9 mouse cellular contexts compared by ENCODE assay signal in genomic region chr17:36726046-36726445, GRCm38 (mm10). TPM values are rescaled to one million over a fixed set of nuclear protein-coding genes. Genes with fewer than 3 reads are reported as not detected.
A peak's percentile ranks its signal among the peaks of the same experiment; 100 is the strongest.
DNase-seq lines count a peak whose midpoint lies in the region; ATAC-seq and TF ChIP-seq lines count a peak whose summit lies in the region.
"Had no signal": no experiment of that assay in that cellular context is flagged by ENCODE, and none has a peak within 500 bp of the region (broad histone marks: within the 10 kb centered on the region; RNA-seq: fewer than 3 reads in every experiment).

No protein-coding gene starts in this region.

- no peaks in the 10 kb centered on the region for H3K27me3 ChIP-seq in forebrain, embryonic 14.5 days (replicated peaks; ENCODE audit: control insufficient read depth, insufficient read depth, low read length)
- no peaks in the 10 kb centered on the region for H3K27me3 ChIP-seq in forebrain, embryonic 12.5 days
- H3K27me3 ChIP-seq in midbrain, embryonic 14.5 days (ENCODE audit: control insufficient read depth, insufficient read depth, low read length), result no peaks in the 10 kb centered on the region
- no peaks in the 10 kb centered on the region for H3K27me3 ChIP-seq in midbrain, embryonic 13.5 days
- no peaks in the 10 kb centered on the region for H3K27me3 ChIP-seq in stomach, postnatal 0 days (ENCODE audit: control insufficient read depth, insufficient read depth, low read length)
- H3K27me3 ChIP-seq in forebrain, embryonic 11.5 days (ENCODE audit: control insufficient read depth, insufficient read depth, low read length), result no peaks in the 10 kb centered on the region

- no peaks in the 10 kb centered on the region for H3K9me3 ChIP-seq in forebrain, embryonic 14.5 days (replicated peaks; ENCODE audit: control insufficient read depth, low read length)
- no peaks in the 10 kb centered on the region for H3K9me3 ChIP-seq in forebrain, embryonic 12.5 days
- no peaks in the 10 kb centered on the region for H3K9me3 ChIP-seq in midbrain, embryonic 14.5 days (ENCODE audit: control insufficient read depth, low read length)
- no peaks in the 10 kb centered on the region for H3K9me3 ChIP-seq in midbrain, embryonic 13.5 days
- H3K9me3 ChIP-seq in stomach, postnatal 0 days (ENCODE audit: control insufficient read depth, low read length), result no peaks in the 10 kb centered on the region
- no peaks in the 10 kb centered on the region for H3K9me3 ChIP-seq in forebrain, embryonic 11.5 days (ENCODE audit: control insufficient read depth, low read length)

- H3K27ac ChIP-seq in forebrain, embryonic 14.5 days (ENCODE audit: low read depth, low read length), result no peak overlapping the region
- no peak overlapping the region for H3K27ac ChIP-seq in forebrain, embryonic 12.5 days
- H3K27ac ChIP-seq in midbrain, embryonic 14.5 days (replicated peaks; ENCODE audit: low read depth, low read length), result no peak overlapping the region
- no peak overlapping the region for H3K27ac ChIP-seq in midbrain, embryonic 13.5 days
- no peak overlapping the region for H3K27ac ChIP-seq in stomach, postnatal 0 days (replicated peaks)
- H3K27ac ChIP-seq in forebrain, embryonic 11.5 days (ENCODE audit: low read depth, low read length), result no peak overlapping the region

- H3K4me3 ChIP-seq in forebrain, embryonic 14.5 days (ENCODE audit: low read depth, low read length), result no peak overlapping the region
- no peak overlapping the region for H3K4me3 ChIP-seq in forebrain, embryonic 12.5 days (replicated peaks)
- no peak overlapping the region for H3K4me3 ChIP-seq in midbrain, embryonic 14.5 days (replicated peaks; ENCODE audit: low read depth, low read length)
- no peak overlapping the region for H3K4me3 ChIP-seq in midbrain, embryonic 13.5 days (replicated peaks)
- no peak overlapping the region for H3K4me3 ChIP-seq in stomach, postnatal 0 days (ENCODE audit: low read depth, low read length)
- H3K4me3 ChIP-seq in forebrain, embryonic 11.5 days (ENCODE audit: low read depth, low read length), result no peak overlapping the region

- H3K9ac ChIP-seq in forebrain, embryonic 14.5 days (ENCODE audit: low read length), result no peak overlapping the region
- H3K9ac ChIP-seq in forebrain, embryonic 12.5 days, result no peak overlapping the region
- no peak overlapping the region for H3K9ac ChIP-seq in midbrain, embryonic 14.5 days (replicated peaks; ENCODE audit: low read length)
- no peak overlapping the region for H3K9ac ChIP-seq in midbrain, embryonic 13.5 days (replicated peaks)
- H3K9ac ChIP-seq in stomach, postnatal 0 days (ENCODE audit: low read length), result no peak overlapping the region
- H3K9ac ChIP-seq in forebrain, embryonic 11.5 days (ENCODE audit: low read length), result no peak overlapping the region

- no peak for ATAC-seq in forebrain, embryonic 14.5 days
- ATAC-seq in forebrain, embryonic 12.5 days (ENCODE audit: low FRiP score), result no peak
- no peak for ATAC-seq in midbrain, embryonic 14.5 days (ENCODE audit: low FRiP score, low TSS enrichment)
- no peak for ATAC-seq in midbrain, embryonic 13.5 days
- peak; percentile 46 for ATAC-seq in granulocyte monocyte progenitor cell, adult 5-6 weeks (replicated peaks; ENCODE audit: poor library complexity, severe bottlenecking)
- no peak for ATAC-seq in stomach, postnatal 0 days (ENCODE audit: low FRiP score, low TSS enrichment)
- ATAC-seq in forebrain, embryonic 11.5 days (replicated peaks; ENCODE audit: low FRiP score), result no peak

- peak; percentile 32 for DNase-seq in forebrain, embryonic 14.5 days (ENCODE audit: low spot score)
- DNase-seq in midbrain, embryonic 14.5 days, result peak; percentile 73
- no peak for DNase-seq in stomach, postnatal 0 days (ENCODE audit: low spot score)
- no peak for DNase-seq in gastrocnemius, adult 18-20 months (ENCODE audit: low spot score)
- DNase-seq in forebrain, embryonic 11.5 days (ENCODE audit: low spot score), result no peak

- WGBS in forebrain, embryonic 14.5 days, result 29% methylated on average over 2 of the region's 2 CpGs
- 25% methylated on average over 2 of the region's 2 CpGs for WGBS in forebrain, embryonic 12.5 days
- 24% methylated on average over 2 of the region's 2 CpGs for WGBS in midbrain, embryonic 14.5 days
- WGBS in midbrain, embryonic 13.5 days, result 17% methylated on average over 2 of the region's 2 CpGs
- WGBS in stomach, postnatal 0 days, result 13% methylated on average over 2 of the region's 2 CpGs
- WGBS in forebrain, embryonic 11.5 days, result 28% methylated on average over 2 of the region's 2 CpGs

- H3K4me2 ChIP-seq in forebrain, embryonic 14.5 days (ENCODE audit: low read length), result no peak overlapping the region
- H3K4me2 ChIP-seq in forebrain, embryonic 12.5 days, result no peak overlapping the region
- H3K4me2 ChIP-seq in midbrain, embryonic 14.5 days (ENCODE audit: low read length), result no peak overlapping the region
- no peak overlapping the region for H3K4me2 ChIP-seq in midbrain, embryonic 13.5 days (replicated peaks)
- no peak overlapping the region for H3K4me2 ChIP-seq in stomach, postnatal 0 days (replicated peaks; ENCODE audit: low read depth)
- no peak overlapping the region for H3K4me2 ChIP-seq in forebrain, embryonic 11.5 days (ENCODE audit: low read depth, low read length, severe bottlenecking)

- no peaks in the 10 kb centered on the region for H3K36me3 ChIP-seq in forebrain, embryonic 14.5 days (ENCODE audit: control insufficient read depth, insufficient read depth, low read length)
- H3K36me3 ChIP-seq in forebrain, embryonic 12.5 days (replicated peaks), result no peaks in the 10 kb centered on the region
- H3K36me3 ChIP-seq in midbrain, embryonic 14.5 days (ENCODE audit: control insufficient read depth, insufficient read depth, low read length), result no peaks in the 10 kb centered on the region
- no peaks in the 10 kb centered on the region for H3K36me3 ChIP-seq in midbrain, embryonic 13.5 days
- no peaks in the 10 kb centered on the region for H3K36me3 ChIP-seq in stomach, postnatal 0 days (ENCODE audit: control insufficient read depth, insufficient read depth, low read length)
- H3K36me3 ChIP-seq in forebrain, embryonic 11.5 days (ENCODE audit: control insufficient read depth, insufficient read depth, low read length), result no peaks in the 10 kb centered on the region

- peak; percentile 72 for TF ChIP-seq CTCF in stomach, postnatal 0 days (IDR thresholded peaks at IDR 0.05; ENCODE audit: low read depth)

- H3K4me1 ChIP-seq in forebrain, embryonic 14.5 days (ENCODE audit: control insufficient read depth, insufficient read depth, low read length), result no peaks in the 10 kb centered on the region
- H3K4me1 ChIP-seq in forebrain, embryonic 12.5 days, result no peaks in the 10 kb centered on the region
- no peaks in the 10 kb centered on the region for H3K4me1 ChIP-seq in midbrain, embryonic 14.5 days (ENCODE audit: control insufficient read depth, insufficient read depth, low read length)
- H3K4me1 ChIP-seq in midbrain, embryonic 13.5 days (replicated peaks), result no peaks in the 10 kb centered on the region
- no peaks in the 10 kb centered on the region for H3K4me1 ChIP-seq in stomach, postnatal 0 days (replicated peaks; ENCODE audit: control insufficient read depth, insufficient read depth)
- no peaks in the 10 kb centered on the region for H3K4me1 ChIP-seq in forebrain, embryonic 11.5 days (replicated peaks; ENCODE audit: control insufficient read depth, insufficient read depth, low read length)

- TF ChIP-seq EP300 in stomach, postnatal 0 days (optimal IDR thresholded peaks at IDR 0.05), result no peak

RNA-seq across cellular contexts. Expression of gene H2-M10.5, which starts 46.7 kb away (rescaled TPM):
- polyA plus RNA-seq in forebrain, embryonic 14.5 days (2014; fragmentation: Nextera tagmentation; extraction: Ambion mirVana), result not detected in 2 replicates
- not detected in 2 replicates for polyA plus RNA-seq in forebrain, embryonic 12.5 days (2016; fragmentation: Nextera tagmentation; extraction: Ambion mirVana)
- polyA plus RNA-seq in midbrain, embryonic 14.5 days (2014; fragmentation: Nextera tagmentation; extraction: Ambion mirVana), result not detected in 2 replicates
- not detected in 2 replicates for polyA plus RNA-seq in midbrain, embryonic 13.5 days (2015; fragmentation: Nextera tagmentation; extraction: Ambion mirVana)
- total RNA-seq in granulocyte monocyte progenitor cell, adult 5-6 weeks (2014; fragmentation: Nextera tagmentation), result not detected in 2 replicates
- total RNA-seq in granulocyte monocyte progenitor cell, adult 5-6 weeks (2017), result not detected in 2 replicates
- polyA plus RNA-seq in stomach, postnatal 0 days (2015; fragmentation: Nextera tagmentation; extraction: Ambion mirVana), result not detected in 2 replicates
- total RNA-seq in gastrocnemius, adult 18-20 months (2021), result not detected
- polyA plus RNA-seq in forebrain, embryonic 11.5 days (2014; fragmentation: Nextera tagmentation; extraction: Ambion mirVana), result not detected in 2 replicates
- total RNA-seq: layer of hippocampus, adult 8-10 months had no signal

RNA-seq across cellular contexts. Expression of gene H2-M1, which starts 54.0 kb away (rescaled TPM):
- polyA plus RNA-seq in forebrain, embryonic 14.5 days (2014; fragmentation: Nextera tagmentation; extraction: Ambion mirVana), result not detected in 2 replicates
- polyA plus RNA-seq in forebrain, embryonic 12.5 days (2016; fragmentation: Nextera tagmentation; extraction: Ambion mirVana), result not detected in 2 replicates
- not detected in 2 replicates for polyA plus RNA-seq in midbrain, embryonic 14.5 days (2014; fragmentation: Nextera tagmentation; extraction: Ambion mirVana)
- polyA plus RNA-seq in midbrain, embryonic 13.5 days (2015; fragmentation: Nextera tagmentation; extraction: Ambion mirVana), result not detected in 2 replicates
- total RNA-seq in granulocyte monocyte progenitor cell, adult 5-6 weeks (2014; fragmentation: Nextera tagmentation), result not detected in 2 replicates
- not detected in 2 replicates for total RNA-seq in granulocyte monocyte progenitor cell, adult 5-6 weeks (2017)
- not detected in 2 replicates for polyA plus RNA-seq in stomach, postnatal 0 days (2015; fragmentation: Nextera tagmentation; extraction: Ambion mirVana)
- total RNA-seq in gastrocnemius, adult 18-20 months (2021), result not detected
- not detected in 2 replicates for polyA plus RNA-seq in forebrain, embryonic 11.5 days (2014; fragmentation: Nextera tagmentation; extraction: Ambion mirVana)
- total RNA-seq: layer of hippocampus, adult 8-10 months had no signal

Comparison
In these comparisons a context has a peak if more than half of its experiments do, and no peak if none do; other contexts are left out.
1. DNase-seq: peak in forebrain, embryonic 14.5 days (single experiment) and midbrain, embryonic 14.5 days (single experiment); none in stomach, postnatal 0 days (single experiment), gastrocnemius, adult 18-20 months (single experiment) and forebrain, embryonic 11.5 days (single experiment).